Mouse (Mus musculus) heart, embryonic 12.5 days (tissue): Measurements from ENCODE around the gene Zc3hav1l. TPM values are rescaled to one million over a fixed set of nuclear protein-coding genes. Genes with fewer than 3 reads are reported as not detected.
A peak's percentile ranks its signal among the peaks of the same experiment; 100 is the strongest.

Experiments used
- ATAC-seq: fragments of 200-750 bp; cut with Nextera tagmentation; 2 replicates; pipeline ENCODE4 v1.8.0; 2017; ENCODE audit warnings: moderate TSS enrichment, moderate library complexity; ENCODE audit not compliant: insufficient number of reproducible peaks, low FRiP score
- H3K27ac ChIP-seq: fragments of 300-500 bp; sonication (generic); 2 replicates; pipeline ENCODE4 v1.5.1; 2016; ENCODE audit warnings: mild to moderate bottlenecking, moderate library complexity; ENCODE audit not compliant: poor library complexity, severe bottlenecking
- H3K27me3 ChIP-seq: fragments of 300-500 bp; sonication (generic); replicated peaks from 2 replicates; pipeline ENCODE4 v1.6.1; 2016; ENCODE audit warnings: mild to moderate bottlenecking, moderate library complexity
- H3K36me3 ChIP-seq: fragments of 300-500 bp; sonication (generic); 2 replicates; pipeline ENCODE4 v1.6.1; 2016; ENCODE audit warnings: mild to moderate bottlenecking, moderate library complexity
- H3K4me1 ChIP-seq: fragments of 300-500 bp; sonication (generic); replicated peaks from 2 replicates; pipeline ENCODE4 v1.6.1; 2016; ENCODE audit warnings: mild to moderate bottlenecking
- H3K4me2 ChIP-seq: fragments of 300-500 bp; sonication (generic); 2 replicates; pipeline ENCODE4 v1.6.1; 2016; ENCODE audit warnings: mild to moderate bottlenecking, moderate library complexity
- H3K4me3 ChIP-seq: fragments of 300-500 bp; sonication (generic); 2 replicates; pipeline ENCODE4 v1.5.1; 2016; ENCODE audit warnings: mild to moderate bottlenecking
- H3K9ac ChIP-seq: fragments of 300-500 bp; sonication (generic); 2 replicates; pipeline ENCODE4 v1.6.1; 2016; ENCODE audit warnings: mild to moderate bottlenecking, moderate library complexity
- H3K9me3 ChIP-seq: fragments of 300-500 bp; sonication (generic); replicated peaks from 2 replicates; pipeline ENCODE4 v1.6.1; 2016; ENCODE audit warnings: mild to moderate bottlenecking, moderate library complexity
- WGBS: fragments of 180-500 bp; shearing (Covaris S2); methylation state at CpG from one replicate; pipeline ENCODE4 v1.1.7; 2016; 5-methylcytosine and 5-hydroxymethylcytosine counted together
- polyA plus RNA-seq: library from polyadenylated mRNA; unstranded; fragments of >200 nt; fragmentation: Nextera tagmentation; extraction: Ambion mirVana; gene quantifications from 2 replicates; pipeline ENCODE4 v1.2.1, GENCODE M21; 2016

Gene Zc3hav1l
- polyA plus RNA-seq, 1 experiment from 2014 or later: 15.6 TPM

- no peaks in the 10 kb centered on the region for H3K9me3 ChIP-seq
- H3K27ac ChIP-seq: no peak overlapping the region
- no peaks in the 10 kb centered on the region for H3K4me1 ChIP-seq
- no peak for ATAC-seq
- H3K4me3 ChIP-seq: no peak overlapping the region
- peaks cover 6% of the 10 kb centered on the region for H3K36me3 ChIP-seq
- H3K4me2 ChIP-seq: no peak overlapping the region
- H3K9ac ChIP-seq: no peak overlapping the region
- no peaks in the 10 kb centered on the region for H3K27me3 ChIP-seq
- 34% methylated on average over 4 of the region's 4 CpGs for WGBS
Measured at GRCm38 (mm10) chr6:38326596-38326995, 27.5 kb upstream of the Zc3hav1l start.

- Histone ChIP-seq H3K36me3 (peaks cover 30% of the 10 kb centered on the region), H3K27ac (no peak overlapping the region), H3K4me1 (no peaks in the 10 kb centered on the region), H3K4me3 (no peak overlapping the region), H3K27me3 (no peaks in the 10 kb centered on the region), H3K9ac (no peak overlapping the region), H3K9me3 (no peaks in the 10 kb centered on the region), H3K4me2 (no peak overlapping the region)
- no peak for ATAC-seq
- WGBS: 88% methylated on average over 9 of the region's 9 CpGs
Measured at GRCm38 (mm10) chr6:38320621-38321020, 21.6 kb upstream of the Zc3hav1l start.

- Histone ChIP-seq H3K36me3 (peaks cover 22% of the 10 kb centered on the region), H3K27ac (peak overlapping the region; percentile 41; the same call in 1 of the 2 replicates), H3K27me3 (no peaks in the 10 kb centered on the region), H3K4me3 (no peak overlapping the region), H3K4me1 (no peaks in the 10 kb centered on the region), H3K9me3 (no peaks in the 10 kb centered on the region), H3K4me2 (peak overlapping the region; percentile 11; the same call in 1 of the 2 replicates), H3K9ac (no peak overlapping the region)
- 80% methylated on average over 4 of the region's 4 CpGs for WGBS
- peak; percentile 87 for ATAC-seq
Measured at GRCm38 (mm10) chr6:38316050-38316449, 17.0 kb upstream of the Zc3hav1l start.

- H3K4me2 ChIP-seq: no peak overlapping the region
- no peak for ATAC-seq
- no peak overlapping the region for H3K4me3 ChIP-seq
- no peaks in the 10 kb centered on the region for H3K27me3 ChIP-seq
- H3K9ac ChIP-seq: no peak overlapping the region
- peaks cover 3% of the 10 kb centered on the region for H3K9me3 ChIP-seq
- peaks cover 16% of the 10 kb centered on the region for H3K36me3 ChIP-seq
- no peak overlapping the region for H3K27ac ChIP-seq
- H3K4me1 ChIP-seq: no peaks in the 10 kb centered on the region
Measured at GRCm38 (mm10) chr6:38309741-38310140, 10.7 kb upstream of the Zc3hav1l start.

GRCm38 (mm10) chr6:38304981-38305380, 5.9 kb upstream of the Zc3hav1l start:
- no peak for ATAC-seq
- H3K4me1 ChIP-seq: 0 out of 2 replicates have a peak, but pooled peaks cover under 1% of the 10 kb centered on the region
- H3K9ac ChIP-seq: no peak overlapping the region
- WGBS: 78% methylated on average over 3 of the region's 3 CpGs
- H3K27ac ChIP-seq: no peak overlapping the region
- H3K36me3 ChIP-seq: peaks cover 27% of the 10 kb centered on the region
- H3K4me3 ChIP-seq: no peak overlapping the region
- no peaks in the 10 kb centered on the region for H3K27me3 ChIP-seq
- H3K9me3 ChIP-seq: peaks cover 21% of the 10 kb centered on the region
- no peak overlapping the region for H3K4me2 ChIP-seq

GRCm38 (mm10) chr6:38298246-38298635, 818 bp downstream of the Zc3hav1l start:
- Histone ChIP-seq H3K9ac (peak overlapping the region; percentile 96), H3K4me2 (peak overlapping the region; percentile 79), H3K27me3 (no peaks in the 10 kb centered on the region), H3K36me3 (peaks cover 42% of the 10 kb centered on the region), H3K4me1 (peaks cover 12% of the 10 kb centered on the region), H3K9me3 (peaks cover 7% of the 10 kb centered on the region), H3K4me3 (peak overlapping the region; percentile 86), H3K27ac (peak overlapping the region; percentile 98)
- no peak for ATAC-seq
- 1% methylated on average over 10 of the region's 10 CpGs for WGBS

- peak overlapping the region; percentile 86 for H3K4me3 ChIP-seq
Measured at GRCm38 (mm10) chr6:38297580-38298245, 1.3 kb downstream of the Zc3hav1l start.

GRCm38 (mm10) chr6:38293708-38294107, 5.4 kb downstream of the Zc3hav1l start:
- Histone ChIP-seq H3K27me3 (no peaks in the 10 kb centered on the region), H3K9ac (no peak overlapping the region), H3K27ac (no peak overlapping the region), H3K4me2 (no peak overlapping the region), H3K36me3 (peaks cover 82% of the 10 kb centered on the region), H3K9me3 (no peaks in the 10 kb centered on the region), H3K4me3 (no peak overlapping the region), H3K4me1 (peaks cover 11% of the 10 kb centered on the region)
- 68% methylated on average over 3 of the region's 3 CpGs for WGBS
- no peak for ATAC-seq

More at GRCm38 (mm10) chr6:38297580-38298245, 1.3 kb downstream of the Zc3hav1l start:
- Histone ChIP-seq H3K9me3 (peaks cover 5% of the 10 kb centered on the region; the same call in 1 of the 2 replicates), H3K27ac (peak overlapping the region; percentile 98), H3K27me3 (no peaks in the 10 kb centered on the region), H3K36me3 (peaks cover 44% of the 10 kb centered on the region), H3K4me2 (peak overlapping the region; percentile 79), H3K4me1 (peaks cover 12% of the 10 kb centered on the region), H3K9ac (peak overlapping the region; percentile 96)
- WGBS: 47% methylated on average over 12 of the region's 12 CpGs
- no peak for ATAC-seq

GRCm38 (mm10) chr6:38292871-38293646, 6.0 kb downstream of the Zc3hav1l start:
- Histone ChIP-seq H3K9ac (no peak overlapping the region), H3K27ac (no peak overlapping the region), H3K27me3 (no peaks in the 10 kb centered on the region), H3K4me3 (no peak overlapping the region), H3K36me3 (peaks cover 88% of the 10 kb centered on the region), H3K9me3 (no peaks in the 10 kb centered on the region), H3K4me2 (no peak overlapping the region), H3K4me1 (peaks cover 8% of the 10 kb centered on the region)
- no peak for ATAC-seq
- 61% methylated on average over 11 of the region's 11 CpGs for WGBS

- H3K36me3 ChIP-seq: peaks cover 57% of the 10 kb centered on the region
- peaks cover 22% of the 10 kb centered on the region for H3K9me3 ChIP-seq
- H3K4me2 ChIP-seq: no peak overlapping the region
- no peak overlapping the region for H3K4me3 ChIP-seq
- no peak overlapping the region for H3K27ac ChIP-seq
- no peaks in the 10 kb centered on the region for H3K27me3 ChIP-seq
- no peak for ATAC-seq
- 94% methylated on average over 19 of the region's 19 CpGs for WGBS
- no peak overlapping the region for H3K9ac ChIP-seq
- H3K4me1 ChIP-seq: no peaks in the 10 kb centered on the region
Measured at GRCm38 (mm10) chr6:38284422-38284821, 14.6 kb downstream of the Zc3hav1l start.

GRCm38 (mm10) chr6:38264466-38264865, 34.6 kb downstream of the Zc3hav1l start:
- ATAC-seq: no peak
- no peak overlapping the region for H3K9ac ChIP-seq
- WGBS: 69% methylated on average over 7 of the region's 7 CpGs

More at GRCm38 (mm10) chr6:38264466-38264865, 34.6 kb downstream of the Zc3hav1l start:
- Histone ChIP-seq H3K36me3 (no peaks in the 10 kb centered on the region), H3K4me2 (no peak overlapping the region), H3K4me3 (no peak overlapping the region), H3K27ac (no peak overlapping the region), H3K4me1 (0 out of 2 replicates have a peak, but pooled peaks cover 5% of the 10 kb centered on the region), H3K9me3 (no peaks in the 10 kb centered on the region), H3K27me3 (no peaks in the 10 kb centered on the region)
